Mouse (Mus musculus) liver, embryonic 14.5 days (tissue): Measurements from ENCODE around the gene Oas1e.

Source experiments
- CTCF ChIP-seq: IDR thresholded peaks from 2 replicates; pipeline ENCODE4 v1.5.1; 2016; ENCODE audit warnings: antibody characterized with exemption, low read depth, control low read depth
- EP300 ChIP-seq: IDR thresholded peaks from 2 replicates; pipeline ENCODE4 v1.6.1; 2016; ENCODE audit warnings: antibody characterized with exemption, low read depth

- TF ChIP-seq CTCF (no peak), EP300 (no peak)
Measured at GRCm38 (mm10) chr5:120752786-120753185, 42.5 kb downstream of the Oas1e start.
